Mouse (Mus musculus): ENCODE measurements around the gene Vmn1r112.
"Not testable (repeated sequence)": the region's sequence is repeated elsewhere in the genome, so short reads cannot be mapped to it uniquely, and the experiment has no call there.

Vmn1r112 gene

GRCm38 (mm10) chr7:20770885-20771284 lies at the start of gene Vmn1r112:
Gene Vmn1r112, plus strand, starts transcription at chr7:20771185.
- DNase-seq (ENCODE audit: low read depth, low spot score), result not testable (repeated sequence)

- DNase-seq (ENCODE audit: low read depth, low spot score), result not testable (repeated sequence)
Observed at GRCm38 (mm10) chr7:20730524-20730923, 40.5 kb upstream of the Vmn1r112 start, which contains the start of gene Gm10668. Gene Gm10668, minus strand, starts transcription at chr7:20730624.

- not testable (repeated sequence) for DNase-seq (ENCODE audit: low read depth, low spot score)
Observed at GRCm38 (mm10) chr7:20786985-20787384, 16.0 kb downstream of the Vmn1r112 start, which contains the start of gene Vmn1r113. Gene Vmn1r113, plus strand, starts transcription at chr7:20787285.

- not testable (repeated sequence) for DNase-seq (ENCODE audit: low read depth, low spot score)
Observed at GRCm38 (mm10) chr7:20812086-20812485, 41.1 kb downstream of the Vmn1r112 start, which contains the start of gene Vmn1r114. Gene Vmn1r114, minus strand, starts transcription at chr7:20812186.
